Mouse (Mus musculus) testis, adult 2 months (tissue): ENCODE measurements around the gene Aff3. TPM values are rescaled to one million over a fixed set of nuclear protein-coding genes. Genes with fewer than 3 reads are reported as not detected.
A peak's percentile ranks its signal among the peaks of the same experiment; 100 is the strongest.

ENCODE experiments used
- H3K27ac ChIP-seq: fragments of 200-500 bp; 2 replicates; pipeline ENCODE4 v1.5.1; 2012; ENCODE audit warnings: low read depth, low read length; ENCODE audit not compliant: control insufficient read depth, insufficient read depth
- H3K27me3 ChIP-seq: fragments of 200-500 bp; 2 replicates; pipeline ENCODE4 v1.6.1; 2012; ENCODE audit warnings: mild to moderate bottlenecking, low read length, moderate library complexity; ENCODE audit not compliant: control insufficient read depth, insufficient read depth
- H3K36me3 ChIP-seq: fragments of 200-500 bp; 2 replicates; pipeline ENCODE4 v1.6.1; 2012; ENCODE audit warnings: mild to moderate bottlenecking, low read length; ENCODE audit not compliant: control insufficient read depth, insufficient read depth
- H3K4me1 ChIP-seq: fragments of 200-500 bp; 2 replicates; pipeline ENCODE4 v1.6.1; 2012; ENCODE audit warnings: low read length; ENCODE audit not compliant: control insufficient read depth, insufficient read depth
- H3K4me3 ChIP-seq: fragments of 200-500 bp; 2 replicates; pipeline ENCODE4 v1.5.1; 2012; ENCODE audit warnings: low read depth, mild to moderate bottlenecking, low read length, moderate library complexity, mixed read lengths; ENCODE audit not compliant: control insufficient read depth
- CTCF ChIP-seq: fragments of 200-500 bp; IDR thresholded peaks from 2 replicates; pipeline ENCODE4 v1.5.1; 2012; ENCODE audit warnings: low read depth, mild to moderate bottlenecking, inconsistent platforms, low read length, moderate library complexity; ENCODE audit not compliant: control insufficient read depth, insufficient read depth, insufficient replicate concordance
- POLR2A ChIP-seq: fragments of 200-500 bp; IDR thresholded peaks from 2 replicates; pipeline ENCODE4 v1.6.1; 2012; ENCODE audit warnings: low read depth, mild to moderate bottlenecking, inconsistent platforms, low read length, moderate library complexity; ENCODE audit not compliant: control insufficient read depth
- polyA plus RNA-seq: library from polyadenylated mRNA; depleted of rRNA; stranded (reverse); fragments of >200 nt; gene quantifications from 2 replicates; pipeline ENCODE4 v1.2.3, GENCODE M21; 2012

Gene Aff3
- polyA plus RNA-seq, 1 experiment, result 8.1 TPM

- H3K4me3 ChIP-seq, result no peak overlapping the region
- no peak for TF ChIP-seq CTCF
- TF ChIP-seq POLR2A, result no peak
- H3K4me1 ChIP-seq, result no peaks in the 10 kb centered on the region
- H3K27me3 ChIP-seq, result no peaks in the 10 kb centered on the region
- H3K36me3 ChIP-seq, result no peaks in the 10 kb centered on the region
- no peak overlapping the region for H3K27ac ChIP-seq
Measured at GRCm38 (mm10) chr1:38685706-38686105, 21.0 kb upstream of the Aff3 start.

GRCm38 (mm10) chr1:38683158-38683721 is 18.5 kb upstream of the Aff3 start:
- Histone ChIP-seq H3K27ac (no peak overlapping the region), H3K36me3 (no peaks in the 10 kb centered on the region), H3K27me3 (no peaks in the 10 kb centered on the region), H3K4me3 (no peak overlapping the region), H3K4me1 (no peaks in the 10 kb centered on the region)
- TF ChIP-seq CTCF (no peak), POLR2A (no peak)

DNA sequence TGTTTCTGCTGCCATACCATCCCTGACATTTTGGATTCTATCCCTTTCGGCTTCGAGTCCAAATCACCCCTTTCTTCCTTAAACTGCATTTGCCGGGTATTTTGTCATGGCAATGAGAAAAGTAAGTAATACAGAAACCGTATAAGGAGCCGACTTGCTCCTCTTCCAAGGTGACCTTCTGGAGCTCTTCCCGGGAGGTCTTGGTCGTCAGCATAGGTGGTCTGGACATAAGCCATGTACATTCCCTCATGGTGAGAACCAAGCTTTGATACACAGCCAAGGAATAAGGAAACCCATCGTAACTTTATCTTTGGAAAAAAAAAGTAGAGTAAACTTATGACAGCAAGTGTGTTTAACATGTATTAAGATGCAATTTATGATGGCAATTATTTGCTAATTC is 15.1 kb upstream of the Aff3 start:
- Histone ChIP-seq H3K27me3 (no peaks in the 10 kb centered on the region), H3K27ac (0 out of 2 replicates have a peak overlapping the region, but pooled peaks have one; percentile 34), H3K4me3 (no peak overlapping the region), H3K4me1 (no peaks in the 10 kb centered on the region), H3K36me3 (no peaks in the 10 kb centered on the region)
- no peak for TF ChIP-seq POLR2A
- no peak for TF ChIP-seq CTCF

DNA sequence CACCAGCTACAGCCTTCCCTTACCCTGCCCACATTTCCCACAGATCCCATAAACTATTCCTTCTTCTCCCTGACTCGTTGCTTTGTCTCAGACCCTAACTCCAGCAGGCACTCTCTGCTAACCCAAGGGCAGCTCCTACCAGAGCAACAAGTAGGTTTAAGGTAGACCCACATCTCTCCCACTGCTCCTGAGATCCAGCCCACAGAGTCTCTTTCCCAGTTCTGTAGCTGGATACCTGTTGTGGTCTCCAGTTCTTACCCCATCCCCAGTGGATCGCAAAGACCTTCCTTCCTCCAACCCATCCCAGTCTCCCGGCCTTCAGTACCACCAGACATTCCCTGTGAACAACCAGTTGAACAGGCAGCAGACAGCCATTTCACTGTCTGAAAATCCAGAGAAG is 7.0 kb upstream of the Aff3 start:
- Histone ChIP-seq H3K36me3 (no peaks in the 10 kb centered on the region), H3K27me3 (no peaks in the 10 kb centered on the region), H3K27ac (no peak overlapping the region), H3K4me3 (no peak overlapping the region), H3K4me1 (no peaks in the 10 kb centered on the region; the same call in 1 of the 2 replicates)
- no peak for TF ChIP-seq POLR2A
- TF ChIP-seq CTCF, result no peak

DNA sequence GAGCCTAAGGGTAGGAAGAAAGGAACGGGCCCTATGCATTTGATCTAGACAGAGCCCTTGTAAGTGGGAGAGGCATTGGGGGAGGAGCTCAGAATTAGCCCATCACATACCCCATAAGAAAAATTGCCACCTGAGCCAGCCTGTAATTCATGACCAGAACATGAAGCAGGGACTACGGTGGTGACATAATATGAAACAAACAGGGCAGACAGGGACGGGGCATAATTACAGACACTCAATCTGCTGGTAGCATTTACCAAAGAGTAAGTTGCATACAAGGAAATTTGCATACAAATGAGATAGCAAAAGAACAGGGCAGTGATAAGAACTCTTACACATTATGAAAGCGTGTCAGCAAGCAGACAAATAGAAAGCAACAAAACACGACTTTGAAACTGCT is 6.3 kb upstream of the Aff3 start:
- no peak for TF ChIP-seq CTCF
- TF ChIP-seq POLR2A, result no peak
- no peaks in the 10 kb centered on the region; the same call in 1 of the 2 replicates for H3K4me1 ChIP-seq
- H3K36me3 ChIP-seq, result no peaks in the 10 kb centered on the region
- H3K4me3 ChIP-seq, result no peak overlapping the region
- no peak overlapping the region for H3K27ac ChIP-seq
- H3K27me3 ChIP-seq, result no peaks in the 10 kb centered on the region

DNA sequence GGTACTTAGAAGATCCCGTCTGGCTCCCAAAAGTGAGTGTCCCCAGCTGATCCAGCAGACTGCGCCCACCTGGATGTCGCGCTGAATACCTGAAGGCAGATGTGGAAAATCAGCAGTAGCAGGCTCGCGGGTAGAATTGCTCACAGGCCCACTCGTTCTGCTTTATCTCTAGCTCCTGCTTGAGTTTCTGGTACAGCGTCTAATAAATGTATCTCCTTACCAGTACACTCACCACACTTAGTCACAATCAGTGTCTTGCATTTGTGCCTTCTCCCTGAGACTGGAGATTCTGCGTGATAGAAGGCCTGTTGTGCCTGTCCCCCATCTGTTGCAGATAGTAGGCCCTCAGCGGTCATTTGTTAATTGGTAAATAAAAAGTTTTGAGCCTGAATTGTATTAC is 3.6 kb upstream of the Aff3 start:
- TF ChIP-seq POLR2A, result no peak
- TF ChIP-seq CTCF, result no peak
- Histone ChIP-seq H3K4me1 (no peaks in the 10 kb centered on the region; the same call in 1 of the 2 replicates), H3K27me3 (no peaks in the 10 kb centered on the region), H3K36me3 (no peaks in the 10 kb centered on the region), H3K27ac (no peak overlapping the region), H3K4me3 (no peak overlapping the region)

- no peaks in the 10 kb centered on the region; the same call in 1 of the 2 replicates for H3K4me1 ChIP-seq
- no peak overlapping the region for H3K27ac ChIP-seq
- no peak for TF ChIP-seq POLR2A
- TF ChIP-seq CTCF, result no peak
- H3K4me3 ChIP-seq, result no peak overlapping the region
- no peaks in the 10 kb centered on the region for H3K36me3 ChIP-seq
- H3K27me3 ChIP-seq, result no peaks in the 10 kb centered on the region
Measured at GRCm38 (mm10) chr1:38667892-38668291, 3.1 kb upstream of the Aff3 start.

GRCm38 (mm10) chr1:38666766-38667118 is 2.0 kb upstream of the Aff3 start:
- Histone ChIP-seq H3K4me3 (no peak overlapping the region), H3K27ac (no peak overlapping the region; the same call in 1 of the 2 replicates), H3K27me3 (no peaks in the 10 kb centered on the region), H3K4me1 (no peaks in the 10 kb centered on the region; the same call in 1 of the 2 replicates), H3K36me3 (no peaks in the 10 kb centered on the region)
- no peak for TF ChIP-seq CTCF
- TF ChIP-seq POLR2A, result no peak
